Mouse (Mus musculus) heart, postnatal 0 days (tissue): ENCODE measurements at regions not wholly inside any gene's neighbourhood (a gene's known extent, or its start where the extent isn't known, plus 50 kb on each side); places are given as distances from the start of the nearest gene placed in this dataset.

Experiments used
- CTCF ChIP-seq: IDR thresholded peaks from 2 replicates; pipeline ENCODE4 v1.5.1; 2016; ENCODE audit warnings: antibody characterized with exemption, control low read depth, low read depth
- EP300 ChIP-seq: IDR thresholded peaks from 2 replicates; pipeline ENCODE4 v1.6.1; 2016; ENCODE audit warnings: antibody characterized with exemption, low read depth

GRCm38 (mm10) chr9:51517643-51518042 is 188.9 kb upstream of the 1810046K07Rik start:
- TF ChIP-seq CTCF, result no peak
- no peak for TF ChIP-seq EP300
